Mouse (Mus musculus): ENCODE data around the gene Gtpbp2. TPM values are rescaled to one million over a fixed set of nuclear protein-coding genes. Genes with fewer than 3 reads are reported as not detected.

Gene Gtpbp2
- total RNA-seq (2014; fragmentation: Nextera tagmentation), result 46.6 and 49.2 TPM in 2 replicates
- total RNA-seq (2017), result 28.7 and 58.6 TPM in 2 replicates

- ATAC-seq (replicated peaks; ENCODE audit: poor library complexity, severe bottlenecking), result peak; percentile 86
Measured at GRCm38 (mm10) chr17:46160686-46161085, at the start of gene Gtpbp2. Gtpbp2 (plus strand) TSS chr17:46161032.

GRCm38 (mm10) chr17:46115489-46115888 lies 45.3 kb upstream of the Gtpbp2 start:
- ATAC-seq (replicated peaks; ENCODE audit: poor library complexity, severe bottlenecking), result no peak

- no peak for ATAC-seq (replicated peaks; ENCODE audit: poor library complexity, severe bottlenecking)
Measured at GRCm38 (mm10) chr17:46116138-46116537, 44.7 kb upstream of the Gtpbp2 start.

GRCm38 (mm10) chr17:46116881-46117280 lies 44.0 kb upstream of the Gtpbp2 start:
- ATAC-seq (replicated peaks; ENCODE audit: poor library complexity, severe bottlenecking), result no peak

GRCm38 (mm10) chr17:46117623-46118422 lies 43.0 kb upstream of the Gtpbp2 start:
- ATAC-seq (replicated peaks; ENCODE audit: poor library complexity, severe bottlenecking), result no peak

GRCm38 (mm10) chr17:46118423-46118850 lies 42.4 kb upstream of the Gtpbp2 start:
- ATAC-seq (replicated peaks; ENCODE audit: poor library complexity, severe bottlenecking), result no peak

GRCm38 (mm10) chr17:46119641-46120040 lies 41.2 kb upstream of the Gtpbp2 start:
- no peak for ATAC-seq (replicated peaks; ENCODE audit: poor library complexity, severe bottlenecking)

GRCm38 (mm10) chr17:46122791-46123190 lies 38.0 kb upstream of the Gtpbp2 start:
- no peak for ATAC-seq (replicated peaks; ENCODE audit: poor library complexity, severe bottlenecking)

- ATAC-seq (replicated peaks; ENCODE audit: poor library complexity, severe bottlenecking), result no peak
Measured at GRCm38 (mm10) chr17:46123285-46123684, 37.5 kb upstream of the Gtpbp2 start.

- no peak for ATAC-seq (replicated peaks; ENCODE audit: poor library complexity, severe bottlenecking)
Measured at GRCm38 (mm10) chr17:46123953-46124700, 36.7 kb upstream of the Gtpbp2 start.

GRCm38 (mm10) chr17:46126608-46127007 lies 34.2 kb upstream of the Gtpbp2 start:
- ATAC-seq (replicated peaks; ENCODE audit: poor library complexity, severe bottlenecking), result no peak

GRCm38 (mm10) chr17:46127814-46128493 lies 32.9 kb upstream of the Gtpbp2 start:
- no peak for ATAC-seq (replicated peaks; ENCODE audit: poor library complexity, severe bottlenecking)

- no peak for ATAC-seq (replicated peaks; ENCODE audit: poor library complexity, severe bottlenecking)
Measured at GRCm38 (mm10) chr17:46129741-46130498, 30.9 kb upstream of the Gtpbp2 start.

GRCm38 (mm10) chr17:46132058-46132718 lies 28.6 kb upstream of the Gtpbp2 start:
- peak; percentile 83 for ATAC-seq (replicated peaks; ENCODE audit: poor library complexity, severe bottlenecking)

- ATAC-seq (replicated peaks; ENCODE audit: poor library complexity, severe bottlenecking), result no peak
Measured at GRCm38 (mm10) chr17:46132862-46133261, 28.0 kb upstream of the Gtpbp2 start.

GRCm38 (mm10) chr17:46138563-46139236 lies 22.1 kb upstream of the Gtpbp2 start:
- no peak for ATAC-seq (replicated peaks; ENCODE audit: poor library complexity, severe bottlenecking)

GRCm38 (mm10) chr17:46139872-46140271 lies 21.0 kb upstream of the Gtpbp2 start:
- ATAC-seq (replicated peaks; ENCODE audit: poor library complexity, severe bottlenecking), result peak; percentile 71

- peak; percentile 89 for ATAC-seq (replicated peaks; ENCODE audit: poor library complexity, severe bottlenecking)
Measured at GRCm38 (mm10) chr17:46143578-46144423, 17.0 kb upstream of the Gtpbp2 start, which contains the start of gene Rsph9. Rsph9 (minus strand) TSS chr17:46144216.

All from granulocyte monocyte progenitor cell, adult 5-6 weeks (primary cell).